Mouse (Mus musculus): Measurements from ENCODE around the gene 2010003K11Rik. TPM values are rescaled to one million over a fixed set of nuclear protein-coding genes. Genes with fewer than 3 reads are reported as not detected.

Gene 2010003K11Rik
- polyA plus RNA-seq, 1 experiment from 2014 or later: 0.12 TPM

DNA sequence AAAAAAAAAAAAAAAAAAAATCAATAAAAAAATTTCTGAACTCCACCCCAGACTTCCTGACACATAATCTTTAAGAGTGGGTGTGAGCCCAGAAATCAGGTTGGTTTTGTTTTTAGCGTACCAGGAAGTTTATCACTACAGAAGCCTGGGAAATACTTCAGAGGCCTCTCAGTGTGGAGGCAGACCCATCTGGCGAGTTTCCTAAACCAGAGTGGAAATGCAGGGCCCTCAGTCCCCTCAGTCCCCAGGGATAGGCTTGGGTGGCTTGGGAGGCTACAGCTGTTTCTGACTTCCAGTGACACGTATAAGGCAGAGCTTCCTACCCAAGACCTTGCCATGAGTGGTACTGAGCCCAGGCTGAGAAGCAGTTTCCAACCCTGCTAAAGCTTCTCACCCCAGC is 9.4 kb upstream of the 2010003K11Rik start:
- no peak for ATAC-seq (replicated peaks; ENCODE audit: extremely low read depth, insufficient read depth, low FRiP score)
- 57% methylated on average over 3 of the region's 3 CpGs for WGBS
- Histone ChIP-seq H3K36me3 (ENCODE audit: control insufficient read depth, insufficient read depth) (no peaks in the 10 kb centered on the region), H3K4me2 (ENCODE audit: low read depth, low read length) (no peak overlapping the region), H3K27ac (ENCODE audit: low read length) (no peak overlapping the region), H3K9me3 (replicated peaks; ENCODE audit: control insufficient read depth, low read length) (no peaks in the 10 kb centered on the region), H3K27me3 (ENCODE audit: control insufficient read depth, insufficient read depth, low read length) (0 out of 2 replicates have a peak, but pooled peaks cover 3% of the 10 kb centered on the region), H3K9ac (ENCODE audit: low read length) (no peak overlapping the region), H3K4me1 (ENCODE audit: control insufficient read depth, insufficient read depth, low read length) (peaks cover 7% of the 10 kb centered on the region), H3K4me3 (ENCODE audit: low read length) (no peak overlapping the region)

DNA sequence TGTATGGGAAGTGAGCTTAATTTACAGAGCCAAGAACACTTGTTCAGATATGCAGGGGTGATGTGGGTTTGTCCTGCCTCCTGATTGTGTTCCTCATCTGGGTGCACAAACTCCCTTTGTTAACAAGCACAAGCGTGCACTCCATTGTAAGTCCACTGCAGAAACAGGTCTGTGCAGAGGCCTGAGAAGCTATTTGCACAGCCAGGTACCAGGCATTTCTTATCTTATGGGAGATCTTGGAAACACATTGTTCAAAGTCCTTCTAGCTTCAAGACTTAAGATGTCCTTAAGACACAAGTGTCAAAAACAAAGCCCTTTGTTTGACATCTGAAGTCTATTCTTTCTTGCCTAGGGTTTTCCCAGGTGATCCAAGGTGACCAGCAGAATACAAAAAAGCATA is 6.4 kb upstream of the 2010003K11Rik start:
- Histone ChIP-seq H3K4me2 (ENCODE audit: low read depth, low read length) (no peak overlapping the region), H3K4me3 (ENCODE audit: low read length) (no peak overlapping the region), H3K36me3 (ENCODE audit: control insufficient read depth, insufficient read depth) (no peaks in the 10 kb centered on the region), H3K27me3 (ENCODE audit: control insufficient read depth, insufficient read depth, low read length) (no peaks in the 10 kb centered on the region), H3K9ac (ENCODE audit: low read length) (no peak overlapping the region), H3K27ac (ENCODE audit: low read length) (no peak overlapping the region), H3K9me3 (replicated peaks; ENCODE audit: control insufficient read depth, low read length) (no peaks in the 10 kb centered on the region), H3K4me1 (ENCODE audit: control insufficient read depth, insufficient read depth, low read length) (0 out of 2 replicates have a peak, but pooled peaks cover 2% of the 10 kb centered on the region)
- WGBS: 92% methylated on average over 1 of the region's 1 CpGs
- ATAC-seq (replicated peaks; ENCODE audit: extremely low read depth, insufficient read depth, low FRiP score): no peak

DNA sequence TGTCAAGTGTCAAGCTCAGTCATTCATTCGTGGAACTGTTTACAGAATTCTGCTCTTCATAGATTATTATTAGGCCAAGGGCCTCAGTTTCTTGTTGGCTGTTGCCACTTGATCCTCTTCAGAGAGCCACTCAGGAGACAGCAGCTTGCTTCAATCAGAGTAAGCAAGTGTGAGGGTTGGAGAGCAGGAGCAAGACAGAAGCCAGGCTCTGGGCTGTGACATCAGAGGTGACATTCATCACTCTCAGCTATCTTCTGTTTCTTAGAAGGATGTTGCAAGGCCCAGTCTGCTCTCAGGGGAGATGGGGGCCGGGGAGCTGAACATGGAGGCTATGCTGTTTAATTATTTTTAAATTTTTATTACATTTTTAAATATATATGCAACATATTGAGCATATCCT is 4.3 kb upstream of the 2010003K11Rik start:
- Histone ChIP-seq H3K4me1 (ENCODE audit: control insufficient read depth, insufficient read depth, low read length) (no peaks in the 10 kb centered on the region), H3K27ac (ENCODE audit: low read length) (no peak overlapping the region), H3K36me3 (ENCODE audit: control insufficient read depth, insufficient read depth) (no peaks in the 10 kb centered on the region), H3K4me2 (ENCODE audit: low read depth, low read length) (no peak overlapping the region), H3K9ac (ENCODE audit: low read length) (no peak overlapping the region), H3K27me3 (ENCODE audit: control insufficient read depth, insufficient read depth, low read length) (no peaks in the 10 kb centered on the region), H3K9me3 (replicated peaks; ENCODE audit: control insufficient read depth, low read length) (no peaks in the 10 kb centered on the region), H3K4me3 (ENCODE audit: low read length) (no peak overlapping the region)
- WGBS: 31% methylated on average over 2 of the region's 2 CpGs
- ATAC-seq (replicated peaks; ENCODE audit: extremely low read depth, insufficient read depth, low FRiP score): no peak

DNA sequence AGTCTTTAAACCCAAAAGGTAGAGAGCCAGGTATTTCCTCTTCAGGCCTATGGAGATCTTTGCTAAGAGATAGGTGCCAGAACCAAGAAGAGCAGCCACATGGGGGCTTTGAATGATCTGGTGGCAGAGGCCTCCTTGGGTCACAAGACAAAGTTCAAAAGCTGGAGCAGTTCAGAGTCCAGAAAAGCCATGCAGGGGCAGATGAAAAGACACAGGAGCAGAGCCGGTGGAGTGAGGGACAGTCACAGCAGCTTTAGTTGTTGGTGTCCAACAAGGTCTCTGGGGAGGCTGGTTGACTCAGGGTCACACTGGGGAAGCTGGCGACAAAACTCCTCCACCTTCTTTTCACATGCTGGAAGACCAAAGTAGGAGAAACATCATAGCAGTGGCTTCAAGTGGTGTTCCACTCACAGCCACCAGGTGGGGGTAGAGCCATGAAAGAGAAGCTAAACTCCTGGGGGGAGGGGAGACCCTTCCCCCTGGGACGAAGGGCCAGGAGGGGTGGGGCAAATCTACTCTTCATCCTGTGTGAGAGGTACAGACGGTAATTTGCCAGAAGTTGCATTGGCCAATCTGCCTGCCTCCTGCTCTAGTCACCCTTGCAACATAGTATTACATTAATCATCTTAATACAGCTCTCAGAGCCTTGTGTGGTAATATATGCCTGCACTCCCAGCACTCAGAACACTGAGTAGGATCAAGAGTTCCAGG is 965 bp downstream of the 2010003K11Rik start:
- Histone ChIP-seq H3K4me2 (ENCODE audit: low read depth, low read length) (no peak overlapping the region), H3K9me3 (replicated peaks; ENCODE audit: control insufficient read depth, low read length) (no peaks in the 10 kb centered on the region), H3K27ac (ENCODE audit: low read length) (no peak overlapping the region), H3K4me1 (ENCODE audit: control insufficient read depth, insufficient read depth, low read length) (no peaks in the 10 kb centered on the region), H3K9ac (ENCODE audit: low read length) (no peak overlapping the region), H3K27me3 (ENCODE audit: control insufficient read depth, insufficient read depth, low read length) (no peaks in the 10 kb centered on the region; the same call in 1 of the 2 replicates), H3K36me3 (ENCODE audit: control insufficient read depth, insufficient read depth) (no peaks in the 10 kb centered on the region), H3K4me3 (ENCODE audit: low read length) (no peak overlapping the region)
- WGBS: 6% methylated on average over 4 of the region's 4 CpGs
- ATAC-seq (replicated peaks; ENCODE audit: extremely low read depth, insufficient read depth, low FRiP score): peak; percentile 32; the same call in 1 of the 2 replicates

DNA sequence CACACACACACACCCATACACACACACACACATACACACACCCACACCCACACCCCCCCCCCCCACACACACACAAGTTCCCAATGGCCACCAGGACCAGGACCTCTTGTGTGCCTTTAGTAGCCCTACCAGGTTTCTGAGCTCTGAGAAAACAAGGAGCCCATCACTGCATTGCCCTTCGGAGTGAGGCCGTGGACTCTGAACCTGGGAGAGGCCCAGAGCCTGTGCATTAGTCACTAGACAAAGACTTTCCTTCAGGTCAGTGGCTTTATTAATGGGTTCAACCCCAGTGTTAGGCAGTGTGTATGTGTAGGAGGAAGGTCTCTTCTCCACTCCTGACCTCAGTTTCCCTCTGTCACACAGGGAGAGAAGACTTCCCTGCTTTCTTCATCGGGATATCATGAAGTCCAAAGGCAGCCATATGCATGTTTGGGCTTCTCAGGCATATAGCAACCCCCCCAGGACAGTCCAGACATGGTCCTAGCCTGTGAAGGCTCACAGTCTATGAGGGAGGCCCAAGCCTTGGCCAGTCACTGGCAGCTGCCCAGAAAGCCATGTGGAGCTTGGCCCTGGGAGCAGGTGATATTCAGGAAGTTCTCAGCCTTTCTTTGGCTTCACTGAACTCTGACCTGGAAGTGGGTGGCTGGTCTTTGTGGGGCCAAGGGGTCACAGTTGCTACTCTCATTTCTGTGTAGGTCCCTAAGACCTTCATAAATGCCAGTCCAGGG is 1.7 kb downstream of the 2010003K11Rik start:
- no peak; the same call in 1 of the 2 replicates for ATAC-seq (replicated peaks; ENCODE audit: extremely low read depth, insufficient read depth, low FRiP score)
- no peaks in the 10 kb centered on the region; the same call in 1 of the 2 replicates for H3K27me3 ChIP-seq (ENCODE audit: control insufficient read depth, insufficient read depth, low read length)
- H3K36me3 ChIP-seq (ENCODE audit: control insufficient read depth, insufficient read depth): no peaks in the 10 kb centered on the region
- WGBS: 89% methylated on average over 3 of the region's 3 CpGs
- no peaks in the 10 kb centered on the region for H3K4me1 ChIP-seq (ENCODE audit: control insufficient read depth, insufficient read depth, low read length)
- no peaks in the 10 kb centered on the region for H3K9me3 ChIP-seq (replicated peaks; ENCODE audit: control insufficient read depth, low read length)
- no peak overlapping the region for H3K4me3 ChIP-seq (ENCODE audit: low read length)
- no peak overlapping the region for H3K9ac ChIP-seq (ENCODE audit: low read length)
- no peak overlapping the region for H3K4me2 ChIP-seq (ENCODE audit: low read depth, low read length)
- no peak overlapping the region for H3K27ac ChIP-seq (ENCODE audit: low read length)

DNA sequence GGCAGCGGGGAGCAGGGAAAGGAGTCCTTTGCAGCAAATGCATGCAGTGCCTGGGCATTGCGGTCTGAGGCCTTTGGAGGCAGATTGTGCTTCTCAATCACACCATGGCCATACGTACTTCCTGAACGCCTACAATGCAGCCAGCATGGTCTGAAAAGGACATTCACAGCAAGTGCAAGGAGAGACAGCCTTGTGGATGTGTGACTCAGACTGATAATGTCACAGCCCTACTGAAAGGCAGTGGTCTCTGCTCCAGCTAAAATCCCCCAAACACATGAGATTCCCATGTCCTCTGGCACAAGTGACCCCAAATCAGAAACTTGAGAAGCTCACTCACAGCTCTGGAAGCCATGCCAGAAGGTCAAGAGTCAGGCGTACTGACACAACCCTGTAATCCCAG is 2.6 kb downstream of the 2010003K11Rik start:
- Histone ChIP-seq H3K4me2 (ENCODE audit: low read depth, low read length) (no peak overlapping the region), H3K27me3 (ENCODE audit: control insufficient read depth, insufficient read depth, low read length) (no peaks in the 10 kb centered on the region; the same call in 1 of the 2 replicates), H3K9ac (ENCODE audit: low read length) (no peak overlapping the region), H3K4me3 (ENCODE audit: low read length) (no peak overlapping the region), H3K4me1 (ENCODE audit: control insufficient read depth, insufficient read depth, low read length) (no peaks in the 10 kb centered on the region), H3K27ac (ENCODE audit: low read length) (no peak overlapping the region), H3K9me3 (replicated peaks; ENCODE audit: control insufficient read depth, low read length) (no peaks in the 10 kb centered on the region), H3K36me3 (ENCODE audit: control insufficient read depth, insufficient read depth) (no peaks in the 10 kb centered on the region)
- ATAC-seq (replicated peaks; ENCODE audit: extremely low read depth, insufficient read depth, low FRiP score): no peak
- 81% methylated on average over 5 of the region's 5 CpGs for WGBS

DNA sequence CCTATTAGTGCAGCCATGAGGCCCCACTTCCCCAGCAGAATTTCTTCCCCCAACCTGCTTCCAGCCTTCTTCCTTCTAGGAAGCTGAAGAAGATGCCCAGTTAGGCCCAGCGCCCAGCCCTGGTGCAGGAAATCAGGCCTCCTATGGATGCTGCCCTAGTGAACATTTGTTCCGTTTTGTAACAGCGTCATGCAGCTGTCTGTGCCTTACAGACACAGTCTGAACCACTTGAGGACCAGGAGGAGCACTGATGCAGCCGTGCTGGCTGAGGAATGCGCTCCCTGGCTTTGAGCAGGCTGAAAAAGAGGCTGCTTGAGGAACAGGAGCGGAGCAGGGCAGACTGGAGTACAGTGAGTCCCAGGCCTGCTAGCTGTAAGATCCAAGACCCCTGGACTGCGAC is 3.7 kb downstream of the 2010003K11Rik start:
- no peak overlapping the region for H3K9ac ChIP-seq (ENCODE audit: low read length)
- H3K9me3 ChIP-seq (replicated peaks; ENCODE audit: control insufficient read depth, low read length): no peaks in the 10 kb centered on the region
- 59% methylated on average over 7 of the region's 7 CpGs for WGBS
- no peak overlapping the region for H3K4me2 ChIP-seq (ENCODE audit: low read depth, low read length)
- H3K27ac ChIP-seq (ENCODE audit: low read length): no peak overlapping the region
- H3K36me3 ChIP-seq (ENCODE audit: control insufficient read depth, insufficient read depth): no peaks in the 10 kb centered on the region
- no peak for ATAC-seq (replicated peaks; ENCODE audit: extremely low read depth, insufficient read depth, low FRiP score)
- H3K4me3 ChIP-seq (ENCODE audit: low read length): no peak overlapping the region
- no peaks in the 10 kb centered on the region; the same call in 1 of the 2 replicates for H3K27me3 ChIP-seq (ENCODE audit: control insufficient read depth, insufficient read depth, low read length)
- no peaks in the 10 kb centered on the region for H3K4me1 ChIP-seq (ENCODE audit: control insufficient read depth, insufficient read depth, low read length)

DNA sequence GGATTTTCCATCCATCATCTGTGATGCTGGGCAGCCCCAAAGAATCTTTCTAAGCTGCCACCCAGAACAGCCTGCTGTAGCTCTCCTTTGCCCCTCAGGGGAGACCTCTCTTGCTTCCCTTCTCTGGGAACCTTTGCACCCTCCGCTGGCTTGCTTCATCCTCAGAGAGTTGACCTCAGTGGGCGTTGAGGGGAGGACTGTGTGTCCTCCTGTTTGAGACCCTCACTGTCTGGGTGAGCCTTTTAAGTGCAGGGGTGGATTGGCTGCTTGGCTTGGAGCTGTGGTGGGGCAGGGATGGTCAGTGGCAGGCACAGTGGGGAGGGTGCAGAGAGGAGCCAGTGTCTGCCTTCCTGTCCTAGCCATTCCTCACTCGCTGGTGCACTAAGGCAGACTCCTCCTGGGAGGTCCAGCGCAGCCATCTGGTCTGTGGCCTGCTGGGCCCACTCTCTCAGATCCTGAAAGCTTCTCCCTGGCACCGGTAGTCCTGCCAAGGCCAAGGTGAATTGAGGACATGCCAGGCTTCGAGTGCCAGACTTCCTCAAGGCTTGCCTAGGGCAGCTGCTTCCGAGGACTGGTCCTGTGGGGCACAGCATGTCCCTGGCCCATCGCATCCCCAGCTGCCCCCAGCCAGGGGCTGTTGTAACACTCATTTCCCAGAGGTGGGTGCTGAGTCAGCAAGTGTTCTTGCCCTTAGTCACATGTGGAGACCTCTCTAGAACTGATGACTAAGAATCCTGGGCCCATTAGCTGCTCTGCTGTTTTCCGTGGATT is 5.7 kb downstream of the 2010003K11Rik start:
- Histone ChIP-seq H3K4me3 (ENCODE audit: low read length) (no peak overlapping the region), H3K9ac (ENCODE audit: low read length) (no peak overlapping the region), H3K27me3 (ENCODE audit: control insufficient read depth, insufficient read depth, low read length) (no peaks in the 10 kb centered on the region; the same call in 1 of the 2 replicates), H3K4me1 (ENCODE audit: control insufficient read depth, insufficient read depth, low read length) (peaks cover 6% of the 10 kb centered on the region), H3K36me3 (ENCODE audit: control insufficient read depth, insufficient read depth) (no peaks in the 10 kb centered on the region), H3K27ac (ENCODE audit: low read length) (no peak overlapping the region), H3K4me2 (ENCODE audit: low read depth, low read length) (no peak overlapping the region), H3K9me3 (replicated peaks; ENCODE audit: control insufficient read depth, low read length) (no peaks in the 10 kb centered on the region)
- 61% methylated on average over 9 of the region's 9 CpGs for WGBS
- ATAC-seq (replicated peaks; ENCODE audit: extremely low read depth, insufficient read depth, low FRiP score): no peak
